Mouse (Mus musculus): ENCODE data around the gene Dus1l. TPM values are rescaled to one million over a fixed set of nuclear protein-coding genes. Genes with fewer than 3 reads are reported as not detected.
"Not testable (repeated sequence)": the region's sequence is repeated elsewhere in the genome, so short reads cannot be mapped to it uniquely, and the experiment has no call there.

The Dus1l gene
- polyA plus RNA-seq, 1 experiment: 42.1 TPM

GRCm38 (mm10) chr11:120784064-120784791, 12.0 kb downstream of the Dus1l start, which contains the start of the genes Rfng and Gps1:
Rfng (minus strand) TSS chr11:120784207.
Gps1 (plus strand) TSS chr11:120784272.
- WGBS: under 1% methylated on average over 107 of the region's 107 CpGs
- no peak for DNase-seq (ENCODE audit: low read depth, low spot score)

GRCm38 (mm10) chr11:120783426-120784063, 12.7 kb downstream of the Dus1l start:
- no peak for DNase-seq (ENCODE audit: low read depth, low spot score)
- 1% methylated on average over 42 of the region's 42 CpGs for WGBS

- not testable (repeated sequence) for DNase-seq (ENCODE audit: low read depth, low spot score)
- 93% methylated on average over 6 of the region's 6 CpGs for WGBS
Observed at GRCm38 (mm10) chr11:120781361-120781760, 14.8 kb downstream of the Dus1l start.

GRCm38 (mm10) chr11:120779876-120780275, 16.3 kb downstream of the Dus1l start:
- DNase-seq (ENCODE audit: low read depth, low spot score): no peak
- WGBS: 90% methylated on average over 1 of the region's 1 CpGs

GRCm38 (mm10) chr11:120777123-120777522, 19.1 kb downstream of the Dus1l start:
- WGBS: 38% methylated on average over 6 of the region's 6 CpGs
- DNase-seq (ENCODE audit: low read depth, low spot score): no peak

- DNase-seq (ENCODE audit: low read depth, low spot score): peak; percentile 89
- 12% methylated on average over 15 of the region's 15 CpGs for WGBS
Observed at GRCm38 (mm10) chr11:120775774-120776469, 20.3 kb downstream of the Dus1l start.

- WGBS: 84% methylated on average over 7 of the region's 7 CpGs
- no peak for DNase-seq (ENCODE audit: low read depth, low spot score)
Observed at GRCm38 (mm10) chr11:120773463-120774190, 22.6 kb downstream of the Dus1l start.

- 95% methylated on average over 3 of the region's 3 CpGs for WGBS
Observed at GRCm38 (mm10) chr11:120772749-120773148, 23.5 kb downstream of the Dus1l start.

GRCm38 (mm10) chr11:120768206-120768605, 28.0 kb downstream of the Dus1l start:
- peak; percentile 72 for DNase-seq (ENCODE audit: low read depth, low spot score)
- WGBS: 29% methylated on average over 1 of the region's 1 CpGs

More at GRCm38 (mm10) chr11:120772749-120773148, 23.5 kb downstream of the Dus1l start:
- no peak for DNase-seq (ENCODE audit: low read depth, low spot score)

- 85% methylated on average over 5 of the region's 7 CpGs for WGBS
- DNase-seq (ENCODE audit: low read depth, low spot score): not testable (repeated sequence)
Observed at GRCm38 (mm10) chr11:120767023-120767422, 29.2 kb downstream of the Dus1l start.

- 12% methylated on average over 11 of the region's 23 CpGs for WGBS
- not testable (repeated sequence) for DNase-seq (ENCODE audit: low read depth, low spot score)
Observed at GRCm38 (mm10) chr11:120763121-120763999, 32.8 kb downstream of the Dus1l start.

- 6% methylated on average over 14 of the region's 14 CpGs for WGBS
- not testable (repeated sequence) for DNase-seq (ENCODE audit: low read depth, low spot score)
Observed at GRCm38 (mm10) chr11:120762672-120763041, 33.5 kb downstream of the Dus1l start, which contains the start of gene Hmga1b. Hmga1b (plus strand) TSS chr11:120762794.

- DNase-seq (ENCODE audit: low read depth, low spot score): no peak
- whole genome bisulfite sequencing: 45% methylated on average over 14 of the region's 14 CpGs
Observed at GRCm38 (mm10) chr11:120761811-120762671, 34.2 kb downstream of the Dus1l start.

- DNase-seq (ENCODE audit: low read depth, low spot score): no peak
- WGBS: 82% methylated on average over 9 of the region's 9 CpGs
Observed at GRCm38 (mm10) chr11:120760236-120760635, 36.0 kb downstream of the Dus1l start.

- 61% methylated on average over 4 of the region's 4 CpGs for WGBS
- no peak for DNase-seq (ENCODE audit: low read depth, low spot score)
Observed at GRCm38 (mm10) chr11:120751606-120752005, 44.6 kb downstream of the Dus1l start.

- WGBS: 67% methylated on average over 8 of the region's 8 CpGs
- no peak for DNase-seq (ENCODE audit: low read depth, low spot score)
Observed at GRCm38 (mm10) chr11:120749430-120749829, 46.8 kb downstream of the Dus1l start.

GRCm38 (mm10) chr11:120747974-120748373, 48.2 kb downstream of the Dus1l start:
- WGBS: 19% methylated on average over 4 of the region's 4 CpGs

More at GRCm38 (mm10) chr11:120747974-120748373, 48.2 kb downstream of the Dus1l start:
- DNase-seq (ENCODE audit: low read depth, low spot score): no peak

Measured in large intestine, adult 2 months (tissue).